Mouse (Mus musculus) hematopoietic stem cell, adult 5-6 weeks (primary cell): ENCODE data around the gene Rilpl1. TPM values are rescaled to one million over a fixed set of nuclear protein-coding genes. Genes with fewer than 3 reads are reported as not detected.
"Not testable (repeated sequence)": the region's sequence is repeated elsewhere in the genome, so short reads cannot be mapped to it uniquely, and the experiment has no call there.

Experiments used
- ATAC-seq, 2 experiments: fragments of 125-278 bp in 1 of 2; replicated peaks in 1 of 2; 2 replicates each; pipeline ENCODE4 v1.8.0; 2016 to 2017; ENCODE audit warnings: inconsistent platforms in 2 of 2, mild to moderate bottlenecking in 2 of 2, moderate number of reproducible peaks in 2 of 2, low read depth in 1 of 2, moderate TSS enrichment in 1 of 2; ENCODE audit not compliant: low FRiP score in 2 of 2, poor library complexity in 2 of 2, severe bottlenecking in 2 of 2, insufficient read depth in 1 of 2, low TSS enrichment in 1 of 2
- total RNA-seq: library from RNA; stranded (forward); fragments of 172-1452, 232-1000 nt; gene quantifications from 2 replicates; pipeline ENCODE4 v1.2.3, GENCODE M21; 2017

Gene Rilpl1
- total RNA-seq, 1 experiment from 2014 or later, result 9.5 TPM

GRCm38 (mm10) chr5:124478873-124479204 is 52.4 kb downstream of the Rilpl1 start:
- ATAC-seq, result no peak

GRCm38 (mm10) chr5:124470591-124471171 is 60.5 kb downstream of the Rilpl1 start:
- no peak for ATAC-seq

GRCm38 (mm10) chr5:124469486-124469885 is 61.7 kb downstream of the Rilpl1 start:
- ATAC-seq, result no peak

- ATAC-seq, result no peak
Observed at GRCm38 (mm10) chr5:124468365-124468764, 62.8 kb downstream of the Rilpl1 start.

GRCm38 (mm10) chr5:124467766-124468165 is 63.4 kb downstream of the Rilpl1 start:
- ATAC-seq, result peak in 1 of 2 experiments; percentile 61; a peak in 1 of 4 replicates

- ATAC-seq, result no peak
Observed at GRCm38 (mm10) chr5:124464905-124465304, 66.3 kb downstream of the Rilpl1 start.

GRCm38 (mm10) chr5:124463462-124463861 is 67.7 kb downstream of the Rilpl1 start:
- ATAC-seq, result no peak

GRCm38 (mm10) chr5:124462297-124463025 is 68.7 kb downstream of the Rilpl1 start:
- ATAC-seq, result no peak

- not testable (repeated sequence) for ATAC-seq
Observed at GRCm38 (mm10) chr5:124460922-124461321, 70.3 kb downstream of the Rilpl1 start.

- no peak for ATAC-seq
Observed at GRCm38 (mm10) chr5:124456762-124457161, 74.4 kb downstream of the Rilpl1 start.

GRCm38 (mm10) chr5:124454082-124454419 is 77.1 kb downstream of the Rilpl1 start:
- ATAC-seq, result no peak

GRCm38 (mm10) chr5:124453339-124454081 is 77.7 kb downstream of the Rilpl1 start:
- ATAC-seq, result no peak

- ATAC-seq, result no peak
Observed at GRCm38 (mm10) chr5:124452494-124453228, 78.5 kb downstream of the Rilpl1 start.

- ATAC-seq, result no peak
Observed at GRCm38 (mm10) chr5:124450641-124451340, 80.4 kb downstream of the Rilpl1 start.

- no peak for ATAC-seq
Observed at GRCm38 (mm10) chr5:124450051-124450450, 81.1 kb downstream of the Rilpl1 start.

- ATAC-seq, result no peak
Observed at GRCm38 (mm10) chr5:124449494-124449893, 81.7 kb downstream of the Rilpl1 start.

- peak; percentile 56 to 77; a peak in 3 of 4 replicates for ATAC-seq
Observed at GRCm38 (mm10) chr5:124446301-124446881, 84.8 kb downstream of the Rilpl1 start.
